Mouse (Mus musculus): ENCODE measurements around the gene Hip1r. TPM values are rescaled to one million over a fixed set of nuclear protein-coding genes. Genes with fewer than 3 reads are reported as not detected.

Hip1r gene
- polyA plus RNA-seq, 1 experiment from 2014 or later = 4.4 TPM

DNA sequence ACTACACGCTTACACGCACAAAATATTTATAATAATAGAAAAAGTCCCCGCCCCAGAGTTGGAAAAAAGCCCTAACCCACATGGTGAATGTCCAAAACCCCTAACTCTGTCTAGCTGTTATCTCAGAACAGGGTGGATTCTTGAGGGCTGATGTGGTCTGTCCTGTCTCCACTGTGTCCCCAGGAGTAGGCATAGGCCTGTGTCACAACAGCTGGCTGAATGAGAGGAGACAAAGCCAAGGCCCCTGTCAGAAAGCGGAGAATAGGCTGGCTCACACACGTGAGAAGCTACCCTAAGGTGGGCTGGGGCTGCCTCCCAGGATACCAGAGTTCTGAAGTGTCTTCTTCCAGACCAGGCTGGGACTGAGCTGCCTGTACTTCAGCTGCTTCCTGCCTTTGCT is 4.7 kb downstream of the Hip1r start:
- Histone ChIP-seq H3K9ac (ENCODE audit: low read length) (no peak overlapping the region), H3K27ac (ENCODE audit: low read depth, low read length) (no peak overlapping the region), H3K4me2 (ENCODE audit: low read depth) (no peak overlapping the region), H3K9me3 (ENCODE audit: control insufficient read depth, low read length) (no peaks in the 10 kb centered on the region), H3K4me3 (ENCODE audit: low read depth, low read length) (no peak overlapping the region), H3K4me1 (ENCODE audit: control insufficient read depth, insufficient read depth, low read length) (0 out of 2 replicates have a peak, but pooled peaks cover 5% of the 10 kb centered on the region), H3K36me3 (ENCODE audit: control insufficient read depth, insufficient read depth, low read length) (no peaks in the 10 kb centered on the region), H3K27me3 (ENCODE audit: control insufficient read depth, insufficient read depth, low read length) (peaks cover 19% of the 10 kb centered on the region)
- ATAC-seq (ENCODE audit: insufficient read depth, low FRiP score, low TSS enrichment) (no peak), DNase-seq (ENCODE audit: low spot score) (no peak)
- 83% methylated on average over 5 of the region's 5 CpGs for WGBS

DNA sequence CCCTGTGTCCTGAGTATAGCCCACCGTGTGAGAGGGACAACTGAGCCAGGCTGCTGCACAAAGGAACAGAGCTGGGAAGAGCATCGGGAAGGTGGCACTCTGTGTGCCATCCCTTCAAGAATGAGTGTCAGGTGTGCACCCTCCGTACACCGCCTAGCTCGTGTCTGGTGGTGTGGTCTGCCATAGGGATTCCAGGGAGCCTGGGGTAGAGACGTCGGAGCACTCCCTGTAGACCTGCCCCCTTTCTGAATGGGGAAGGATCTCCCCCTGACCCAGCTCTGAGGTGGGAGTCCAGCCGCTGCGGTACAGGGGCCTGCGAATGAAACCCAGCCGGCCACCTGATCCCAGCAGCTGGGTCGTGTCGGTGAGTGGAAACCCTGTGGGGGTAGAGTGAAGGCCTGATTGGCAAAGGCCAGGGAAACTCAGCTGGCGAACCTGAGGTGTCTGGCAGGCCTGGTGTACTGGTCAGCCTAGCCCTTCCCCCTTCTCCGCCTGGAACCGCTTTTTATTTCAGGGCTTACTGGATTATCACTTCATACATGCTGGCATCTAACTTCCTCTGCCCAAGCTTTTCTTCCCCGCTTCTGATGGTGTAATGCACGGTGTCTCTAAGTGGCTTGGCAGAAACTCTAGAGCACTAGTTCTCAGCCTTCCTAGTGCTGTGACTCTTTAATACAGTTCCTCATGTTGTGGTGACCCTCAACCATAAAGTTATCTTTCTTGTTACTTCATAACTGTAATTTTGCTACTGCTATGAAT is 6.0 kb downstream of the Hip1r start:
- H3K9ac ChIP-seq (ENCODE audit: low read length) = no peak overlapping the region
- no peak overlapping the region for H3K27ac ChIP-seq (ENCODE audit: low read depth, low read length)
- H3K36me3 ChIP-seq (ENCODE audit: control insufficient read depth, insufficient read depth, low read length) = no peaks in the 10 kb centered on the region
- 86% methylated on average over 18 of the region's 18 CpGs for WGBS
- no peak overlapping the region for H3K4me3 ChIP-seq (ENCODE audit: low read depth, low read length)
- H3K9me3 ChIP-seq (ENCODE audit: control insufficient read depth, low read length) = no peaks in the 10 kb centered on the region
- no peak for ATAC-seq (ENCODE audit: insufficient read depth, low FRiP score, low TSS enrichment)
- DNase-seq (ENCODE audit: low spot score) = no peak
- no peak overlapping the region for H3K4me2 ChIP-seq (ENCODE audit: low read depth)
- H3K27me3 ChIP-seq (ENCODE audit: control insufficient read depth, insufficient read depth, low read length) = peaks cover 17% of the 10 kb centered on the region; the same call in 1 of the 2 replicates
- 0 out of 2 replicates have a peak, but pooled peaks cover 4% of the 10 kb centered on the region for H3K4me1 ChIP-seq (ENCODE audit: control insufficient read depth, insufficient read depth, low read length)

DNA sequence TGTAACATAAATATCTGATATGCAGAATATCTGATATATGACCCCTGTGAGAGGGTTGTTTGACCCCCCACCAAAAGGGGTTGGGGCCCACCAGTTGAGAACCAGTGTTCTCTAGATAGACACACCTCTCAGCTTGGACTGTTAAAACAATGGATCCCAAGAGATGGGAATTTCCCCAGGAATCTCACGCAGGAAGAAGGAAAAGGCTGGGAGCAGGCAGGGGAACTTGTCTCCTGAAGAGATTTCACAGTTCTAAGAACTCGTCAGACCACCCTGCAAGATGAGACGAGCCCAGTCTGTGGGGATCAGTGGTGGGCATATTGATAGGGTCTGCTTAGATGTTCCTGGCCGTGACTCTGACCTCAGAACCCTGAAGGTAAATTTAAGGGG is 6.5 kb downstream of the Hip1r start:
- Histone ChIP-seq H3K4me2 (ENCODE audit: low read depth) (no peak overlapping the region), H3K9ac (ENCODE audit: low read length) (no peak overlapping the region), H3K36me3 (ENCODE audit: control insufficient read depth, insufficient read depth, low read length) (no peaks in the 10 kb centered on the region), H3K27me3 (ENCODE audit: control insufficient read depth, insufficient read depth, low read length) (peaks cover 13% of the 10 kb centered on the region; the same call in 1 of the 2 replicates), H3K9me3 (ENCODE audit: control insufficient read depth, low read length) (no peaks in the 10 kb centered on the region), H3K27ac (ENCODE audit: low read depth, low read length) (no peak overlapping the region), H3K4me3 (ENCODE audit: low read depth, low read length) (no peak overlapping the region), H3K4me1 (ENCODE audit: control insufficient read depth, insufficient read depth, low read length) (no peaks in the 10 kb centered on the region)
- ATAC-seq (ENCODE audit: insufficient read depth, low FRiP score, low TSS enrichment) = no peak
- DNase-seq (ENCODE audit: low spot score) = no peak
- WGBS = 73% methylated on average over 4 of the region's 4 CpGs

DNA sequence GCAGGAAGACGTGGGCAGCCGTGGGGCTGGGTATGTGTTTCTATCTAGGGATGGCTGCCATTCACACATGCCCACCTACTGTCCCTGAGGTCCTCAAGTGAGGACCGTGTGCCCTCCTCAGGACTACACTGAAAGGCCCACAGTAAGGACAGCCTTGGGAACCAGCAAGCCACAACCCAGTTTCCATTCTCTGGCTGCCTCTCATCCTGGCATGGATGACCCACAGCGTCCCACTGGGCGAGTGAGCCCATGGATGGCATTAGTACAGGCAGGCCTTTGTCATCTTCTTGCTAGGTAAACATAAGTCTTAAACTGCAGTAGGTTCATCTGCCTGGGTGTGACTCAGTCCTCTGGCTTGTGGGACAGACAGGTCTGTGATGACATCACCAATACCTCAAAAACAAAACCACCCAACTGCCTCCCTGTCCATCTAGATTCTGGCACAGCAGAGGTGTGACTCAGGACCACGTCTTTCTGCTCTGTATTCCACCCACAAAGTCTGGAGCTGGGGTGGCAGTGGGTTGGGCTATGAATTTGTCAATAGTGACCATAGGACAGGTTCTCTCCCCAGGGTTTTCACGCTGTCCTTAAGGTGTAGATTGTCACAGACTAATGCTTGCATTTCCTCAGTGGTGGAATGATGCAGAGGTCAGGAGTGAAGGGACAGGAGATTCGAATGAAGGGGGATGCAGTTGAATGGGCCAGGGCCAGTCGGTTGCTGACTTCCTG is 7.3 kb downstream of the Hip1r start:
- DNase-seq (ENCODE audit: low spot score) = no peak
- ATAC-seq (ENCODE audit: insufficient read depth, low FRiP score, low TSS enrichment) = no peak
- H3K27ac ChIP-seq (ENCODE audit: low read depth, low read length) = no peak overlapping the region
- no peak overlapping the region for H3K9ac ChIP-seq (ENCODE audit: low read length)
- 81% methylated on average over 9 of the region's 9 CpGs for WGBS
- no peaks in the 10 kb centered on the region for H3K9me3 ChIP-seq (ENCODE audit: control insufficient read depth, low read length)
- peaks cover 10% of the 10 kb centered on the region; the same call in 1 of the 2 replicates for H3K27me3 ChIP-seq (ENCODE audit: control insufficient read depth, insufficient read depth, low read length)
- no peaks in the 10 kb centered on the region for H3K4me1 ChIP-seq (ENCODE audit: control insufficient read depth, insufficient read depth, low read length)
- H3K4me3 ChIP-seq (ENCODE audit: low read depth, low read length) = no peak overlapping the region
- no peaks in the 10 kb centered on the region for H3K36me3 ChIP-seq (ENCODE audit: control insufficient read depth, insufficient read depth, low read length)
- H3K4me2 ChIP-seq (ENCODE audit: low read depth) = no peak overlapping the region

DNA sequence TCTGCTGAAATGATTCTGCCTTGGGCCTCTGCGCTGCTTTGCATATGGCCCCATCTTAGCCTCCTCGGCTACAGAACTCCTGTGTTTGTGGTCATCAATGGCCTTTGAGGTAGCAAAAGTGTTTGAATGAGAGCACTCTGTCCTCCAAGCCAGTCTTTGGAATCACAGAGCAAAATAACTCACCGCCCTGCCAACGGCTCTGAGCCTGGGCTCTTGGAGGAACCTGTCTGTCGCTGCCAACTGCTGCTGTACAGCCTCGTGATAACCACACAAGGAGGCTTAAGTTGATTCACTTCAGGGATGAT is 7.8 kb downstream of the Hip1r start:
- no peak for DNase-seq (ENCODE audit: low spot score)
- WGBS = 83% methylated on average over 6 of the region's 6 CpGs

DNA sequence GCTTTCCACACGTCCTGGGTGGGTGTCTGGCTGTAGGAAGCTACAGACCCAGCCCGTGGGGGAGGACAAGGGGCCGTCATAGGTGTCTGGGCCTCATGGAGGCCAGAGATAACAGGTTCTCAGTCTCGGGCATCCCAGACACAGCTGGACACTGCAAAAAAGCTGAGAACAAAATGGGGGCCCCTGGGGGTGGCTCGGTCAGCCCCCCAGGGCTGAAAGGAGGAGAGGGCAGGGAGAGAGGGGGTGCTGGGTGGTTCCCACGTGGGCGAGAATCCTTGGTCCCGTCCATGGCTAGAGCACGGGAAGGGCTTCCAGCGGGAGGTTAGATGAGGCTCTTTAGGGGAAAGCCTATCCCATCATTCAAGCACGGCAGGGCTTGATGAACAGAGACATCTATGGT is 9.4 kb downstream of the Hip1r start:
- no peak overlapping the region for H3K27ac ChIP-seq (ENCODE audit: low read depth, low read length)
- no peaks in the 10 kb centered on the region for H3K36me3 ChIP-seq (ENCODE audit: control insufficient read depth, insufficient read depth, low read length)
- no peak overlapping the region for H3K4me3 ChIP-seq (ENCODE audit: low read depth, low read length)
- H3K4me2 ChIP-seq (ENCODE audit: low read depth) = no peak overlapping the region
- no peak for DNase-seq (ENCODE audit: low spot score)
- no peaks in the 10 kb centered on the region for H3K9me3 ChIP-seq (ENCODE audit: control insufficient read depth, low read length)
- no peak overlapping the region for H3K9ac ChIP-seq (ENCODE audit: low read length)
- H3K4me1 ChIP-seq (ENCODE audit: control insufficient read depth, insufficient read depth, low read length) = no peaks in the 10 kb centered on the region
- 0 out of 2 replicates have a peak, but pooled peaks cover 2% of the 10 kb centered on the region for H3K27me3 ChIP-seq (ENCODE audit: control insufficient read depth, insufficient read depth, low read length)
- WGBS = 84% methylated on average over 11 of the region's 11 CpGs
- ATAC-seq (ENCODE audit: insufficient read depth, low FRiP score, low TSS enrichment) = no peak

More for the DNA sequence above, 7.8 kb downstream of the Hip1r start:
- H3K27ac ChIP-seq (ENCODE audit: low read depth, low read length) = no peak overlapping the region
- no peaks in the 10 kb centered on the region for H3K9me3 ChIP-seq (ENCODE audit: control insufficient read depth, low read length)
- H3K4me3 ChIP-seq (ENCODE audit: low read depth, low read length) = no peak overlapping the region
- H3K4me1 ChIP-seq (ENCODE audit: control insufficient read depth, insufficient read depth, low read length) = no peaks in the 10 kb centered on the region
- H3K4me2 ChIP-seq (ENCODE audit: low read depth) = no peak overlapping the region
- H3K36me3 ChIP-seq (ENCODE audit: control insufficient read depth, insufficient read depth, low read length) = no peaks in the 10 kb centered on the region
- no peak for ATAC-seq (ENCODE audit: insufficient read depth, low FRiP score, low TSS enrichment)
- 0 out of 2 replicates have a peak, but pooled peaks cover 6% of the 10 kb centered on the region for H3K27me3 ChIP-seq (ENCODE audit: control insufficient read depth, insufficient read depth, low read length)
- H3K9ac ChIP-seq (ENCODE audit: low read length) = no peak overlapping the region

DNA sequence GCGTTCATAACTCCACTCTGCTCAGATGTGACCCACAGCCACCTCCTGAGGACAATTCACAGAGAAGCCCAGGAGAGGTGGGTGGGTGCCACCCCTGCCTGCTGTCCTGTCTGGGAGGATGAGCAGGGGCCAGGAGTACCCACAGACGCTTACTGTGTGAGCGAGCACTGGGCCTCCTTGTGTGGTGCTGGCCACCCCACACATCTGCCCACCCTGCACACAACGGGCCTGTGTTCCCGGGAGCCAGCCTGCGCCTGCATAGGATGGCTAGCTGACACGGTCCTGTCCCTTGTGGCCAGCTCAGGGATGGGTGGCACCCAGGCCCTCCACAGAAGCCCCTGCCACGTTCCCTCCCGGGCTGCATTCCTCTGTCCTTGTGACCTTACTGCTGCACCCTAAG is 12.0 kb downstream of the Hip1r start:
- H3K9ac ChIP-seq (ENCODE audit: low read length) = no peak overlapping the region
- H3K27ac ChIP-seq (ENCODE audit: low read depth, low read length) = no peak overlapping the region
- 76% methylated on average over 9 of the region's 9 CpGs for WGBS

DNA sequence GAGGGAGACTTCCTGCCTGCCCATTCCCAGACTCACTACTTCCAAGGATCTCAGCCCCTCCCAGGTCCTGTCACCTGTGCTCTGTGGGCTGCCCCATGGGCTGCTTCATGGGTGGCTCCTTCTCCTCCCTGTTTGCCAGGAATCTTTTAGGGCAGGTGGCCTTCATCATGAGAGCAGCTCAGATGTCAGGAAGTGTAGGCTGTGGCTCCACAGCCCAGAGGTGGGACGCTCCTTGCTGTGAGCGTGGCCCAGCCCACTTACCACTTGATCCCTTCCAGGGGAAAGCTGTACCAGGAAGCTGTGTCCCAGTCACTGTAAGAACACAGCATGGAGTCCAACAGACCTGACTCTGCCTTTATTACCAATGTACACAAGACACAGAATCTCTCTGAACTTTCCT is 13.5 kb downstream of the Hip1r start:
- Histone ChIP-seq H3K4me2 (ENCODE audit: low read depth) (no peak overlapping the region), H3K4me3 (ENCODE audit: low read depth, low read length) (no peak overlapping the region), H3K9ac (ENCODE audit: low read length) (no peak overlapping the region), H3K36me3 (ENCODE audit: control insufficient read depth, insufficient read depth, low read length) (no peaks in the 10 kb centered on the region), H3K4me1 (ENCODE audit: control insufficient read depth, insufficient read depth, low read length) (peaks cover 22% of the 10 kb centered on the region), H3K27me3 (ENCODE audit: control insufficient read depth, insufficient read depth, low read length) (0 out of 2 replicates have a peak, but pooled peaks cover 2% of the 10 kb centered on the region), H3K27ac (ENCODE audit: low read depth, low read length) (no peak overlapping the region), H3K9me3 (ENCODE audit: control insufficient read depth, low read length) (no peaks in the 10 kb centered on the region)
- no peak for DNase-seq (ENCODE audit: low spot score)
- WGBS = 72% methylated on average over 2 of the region's 2 CpGs
- ATAC-seq (ENCODE audit: insufficient read depth, low FRiP score, low TSS enrichment) = no peak

More for the DNA sequence above, 12.0 kb downstream of the Hip1r start:
- Histone ChIP-seq H3K4me1 (ENCODE audit: control insufficient read depth, insufficient read depth, low read length) (peaks cover 13% of the 10 kb centered on the region), H3K4me2 (ENCODE audit: low read depth) (no peak overlapping the region), H3K36me3 (ENCODE audit: control insufficient read depth, insufficient read depth, low read length) (no peaks in the 10 kb centered on the region), H3K27me3 (ENCODE audit: control insufficient read depth, insufficient read depth, low read length) (no peaks in the 10 kb centered on the region), H3K9me3 (ENCODE audit: control insufficient read depth, low read length) (no peaks in the 10 kb centered on the region), H3K4me3 (ENCODE audit: low read depth, low read length) (no peak overlapping the region)
- ATAC-seq (ENCODE audit: insufficient read depth, low FRiP score, low TSS enrichment) (no peak), DNase-seq (ENCODE audit: low spot score) (no peak)

DNA sequence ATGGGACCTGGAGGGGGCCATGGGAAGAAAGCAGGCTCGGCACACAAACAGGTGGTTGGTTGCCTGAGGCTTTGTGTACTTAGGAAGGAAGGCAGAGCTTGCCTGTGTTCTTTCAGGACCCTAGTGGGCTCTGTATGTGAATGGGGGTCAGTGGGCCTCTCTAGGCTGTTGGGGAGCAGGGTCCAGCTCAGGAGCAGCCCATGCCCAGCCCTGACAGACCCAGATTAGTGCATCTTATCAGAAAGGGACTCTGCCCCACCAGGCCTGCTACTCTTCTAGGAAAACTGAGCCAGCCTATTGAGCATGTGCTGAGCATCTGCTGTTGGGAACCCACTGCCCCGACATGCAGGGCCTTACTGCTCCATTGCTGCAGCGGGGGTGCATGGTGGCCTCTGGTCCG is 14.1 kb downstream of the Hip1r start:
- Histone ChIP-seq H3K9ac (ENCODE audit: low read length) (no peak overlapping the region), H3K4me3 (ENCODE audit: low read depth, low read length) (no peak overlapping the region), H3K4me2 (ENCODE audit: low read depth) (no peak overlapping the region), H3K4me1 (ENCODE audit: control insufficient read depth, insufficient read depth, low read length) (peaks cover 22% of the 10 kb centered on the region), H3K9me3 (ENCODE audit: control insufficient read depth, low read length) (no peaks in the 10 kb centered on the region), H3K27me3 (ENCODE audit: control insufficient read depth, insufficient read depth, low read length) (0 out of 2 replicates have a peak, but pooled peaks cover 2% of the 10 kb centered on the region), H3K36me3 (ENCODE audit: control insufficient read depth, insufficient read depth, low read length) (no peaks in the 10 kb centered on the region), H3K27ac (ENCODE audit: low read depth, low read length) (no peak overlapping the region)
- WGBS = 90% methylated on average over 4 of the region's 4 CpGs
- ATAC-seq (ENCODE audit: insufficient read depth, low FRiP score, low TSS enrichment) (no peak), DNase-seq (ENCODE audit: low spot score) (no peak)

All from neural tube, embryonic 11.5 days (tissue).